Mouse (Mus musculus): ENCODE measurements around the gene Omp. TPM values are rescaled to one million over a fixed set of nuclear protein-coding genes. Genes with fewer than 3 reads are reported as not detected.

The Omp gene
- total RNA-seq, 2 experiments from 2014 or later = 0.12 to 0.25 TPM

DNA sequence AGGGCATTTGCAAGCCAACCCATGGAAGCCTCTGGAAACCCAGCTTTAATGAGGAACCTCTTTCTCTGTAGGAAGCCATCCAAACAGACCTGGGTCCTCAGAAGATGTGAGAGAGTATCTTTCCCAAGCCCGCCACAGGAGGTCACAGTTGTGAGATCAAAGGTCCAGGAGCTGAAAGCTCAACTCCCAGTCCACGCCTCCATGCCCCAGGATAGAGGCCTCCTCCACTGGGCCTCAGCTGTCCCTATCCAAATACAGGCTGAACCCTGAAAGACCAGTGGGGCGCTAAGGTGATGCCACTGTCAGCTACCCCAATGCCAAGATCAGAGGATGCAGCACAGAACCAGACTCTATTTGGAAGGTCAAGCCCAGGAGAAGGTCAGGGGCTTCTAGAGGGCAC lies 2.7 kb downstream of the Omp start:
- no peak for ATAC-seq (replicated peaks; ENCODE audit: poor library complexity)

GRCm38 (mm10) chr7:98142247-98142646 lies 3.1 kb downstream of the Omp start:
- ATAC-seq (replicated peaks; ENCODE audit: poor library complexity) = no peak

DNA sequence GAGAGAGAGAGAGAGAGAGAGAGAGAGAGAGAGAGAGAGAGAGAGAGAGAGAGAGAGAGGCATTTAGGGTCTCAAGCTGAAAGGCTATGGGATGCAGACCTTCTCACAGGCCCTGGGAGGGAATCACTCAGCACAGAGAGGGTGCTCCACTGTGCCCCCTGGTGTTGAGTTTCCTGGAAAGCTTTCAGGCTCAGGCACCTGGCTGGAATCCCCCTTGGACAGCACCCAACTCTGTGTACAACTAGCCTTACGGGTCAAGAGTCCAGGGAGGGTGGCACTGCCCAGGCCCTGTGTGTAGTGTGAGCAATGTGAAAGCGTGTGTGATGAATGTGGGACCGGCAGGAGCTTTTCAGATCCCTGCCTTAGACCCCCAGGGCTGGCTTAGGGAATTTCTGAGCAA lies 4.1 kb downstream of the Omp start:
- ATAC-seq (replicated peaks; ENCODE audit: poor library complexity) = peak; percentile 34; the same call in 1 of the 2 replicates

DNA sequence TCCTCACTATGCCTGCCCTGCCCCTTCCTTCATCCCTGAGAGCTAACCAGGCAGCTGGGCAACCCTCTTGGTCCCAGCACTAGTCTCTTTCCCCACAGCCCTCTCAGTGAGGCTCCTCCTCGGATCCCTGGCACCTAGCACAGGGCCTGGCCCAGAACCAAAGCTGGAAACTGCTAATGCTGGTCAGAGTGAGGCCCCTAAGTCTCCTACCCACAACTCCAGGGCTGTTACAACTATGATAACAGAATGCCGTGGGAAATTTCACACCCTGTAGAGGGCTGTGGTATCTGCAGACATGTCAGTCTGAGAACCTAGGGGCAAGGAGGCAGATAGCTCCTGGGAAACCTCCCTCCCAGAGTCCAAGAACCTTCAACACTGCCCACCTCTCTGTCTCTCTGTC lies 4.7 kb downstream of the Omp start:
- peak; percentile 83 for ATAC-seq (replicated peaks; ENCODE audit: poor library complexity)

- ATAC-seq (replicated peaks; ENCODE audit: poor library complexity) = no peak
These were observed 6.1 kb downstream of the Omp start for GRCm38 (mm10) chr7:98139216-98139615.

DNA sequence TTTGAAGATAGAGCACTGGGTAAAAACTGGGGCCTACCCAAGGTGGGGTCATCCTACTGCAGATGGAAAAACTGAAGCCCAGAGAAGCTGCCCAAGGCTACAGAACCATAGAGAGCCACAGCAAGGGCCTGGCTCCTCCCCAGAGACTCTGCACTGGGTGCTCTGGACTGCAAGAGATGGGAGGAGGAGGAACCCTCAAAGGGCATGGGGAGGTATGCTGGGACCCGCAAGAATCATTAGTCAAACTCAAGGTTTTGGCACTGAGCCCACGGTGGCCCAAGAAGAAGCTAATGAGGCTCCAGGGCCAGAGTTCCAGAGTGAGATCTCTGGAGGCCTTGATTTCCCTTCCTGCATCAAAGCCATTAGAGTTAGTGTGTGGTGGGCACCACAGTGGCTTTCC lies 7.3 kb downstream of the Omp start:
- ATAC-seq (replicated peaks; ENCODE audit: poor library complexity) = no peak

- no peak for ATAC-seq (replicated peaks; ENCODE audit: poor library complexity)
These were observed 7.7 kb downstream of the Omp start for GRCm38 (mm10) chr7:98137583-98137982.

- ATAC-seq (replicated peaks; ENCODE audit: poor library complexity) = peak; percentile 48; the same call in 1 of the 2 replicates
These were observed 13.6 kb downstream of the Omp start for GRCm38 (mm10) chr7:98131751-98132150.

- ATAC-seq (replicated peaks; ENCODE audit: poor library complexity) = peak; percentile 72
These were observed 19.8 kb downstream of the Omp start for GRCm38 (mm10) chr7:98125473-98125872.

- no peak for ATAC-seq (replicated peaks; ENCODE audit: poor library complexity)
These were observed 20.6 kb downstream of the Omp start for GRCm38 (mm10) chr7:98124701-98125100.

DNA sequence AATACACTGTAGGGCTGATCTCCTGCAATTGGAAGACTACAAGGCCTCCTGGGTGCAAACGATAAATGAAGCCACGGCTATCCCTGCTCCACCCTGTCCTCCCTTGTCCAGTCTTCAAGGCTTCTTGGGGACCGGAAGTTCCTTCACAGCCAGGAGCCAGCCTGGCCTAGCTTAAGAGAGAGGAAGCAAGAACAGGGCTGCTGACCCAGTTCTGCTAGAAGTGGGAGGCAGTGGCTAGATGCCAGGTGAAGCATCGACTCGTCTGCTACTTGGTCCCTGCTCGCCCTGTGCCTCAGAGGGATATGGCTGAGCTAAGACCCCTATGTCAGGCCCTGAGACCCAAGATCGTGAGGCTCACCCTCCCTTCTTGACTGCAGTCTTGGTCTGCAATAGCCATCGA lies 23.6 kb downstream of the Omp start:
- ATAC-seq (replicated peaks; ENCODE audit: poor library complexity) = no peak

DNA sequence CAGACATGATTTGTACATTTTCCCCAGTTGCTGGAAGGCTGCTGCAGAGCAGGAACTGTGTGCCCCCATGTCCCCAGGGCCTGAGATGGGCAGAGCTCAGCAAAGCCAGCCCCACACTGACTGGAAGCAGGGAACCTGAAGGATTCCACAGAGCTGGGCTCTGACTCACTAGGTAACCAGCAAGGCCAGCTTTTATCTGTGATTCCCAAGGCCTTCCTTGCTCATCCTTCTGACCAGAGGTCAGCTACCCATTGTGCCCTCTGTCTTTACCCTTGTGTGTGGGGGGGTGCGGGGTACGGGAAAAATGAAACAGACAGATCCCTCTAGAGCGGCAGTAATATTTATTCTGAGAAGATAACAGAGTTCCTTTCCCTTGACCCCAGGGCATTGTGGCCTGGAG lies 24.1 kb downstream of the Omp start:
- ATAC-seq (replicated peaks; ENCODE audit: poor library complexity) = no peak

- peak; percentile 91 for ATAC-seq (replicated peaks; ENCODE audit: poor library complexity)
These were observed 25.0 kb downstream of the Omp start for GRCm38 (mm10) chr7:98120325-98120724.

DNA sequence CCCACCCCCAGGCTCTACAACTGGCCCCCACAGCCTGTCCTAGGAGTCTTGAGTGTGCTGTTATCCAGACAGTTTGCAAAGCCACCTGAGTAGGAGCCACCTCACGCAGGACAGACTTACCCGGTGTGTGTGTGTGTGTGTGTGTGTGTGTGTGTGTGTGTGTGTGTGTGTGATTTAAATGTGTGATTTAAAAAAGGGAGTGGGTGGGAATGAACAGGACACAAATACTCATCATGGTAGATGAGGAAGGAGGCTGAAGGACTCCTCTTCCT lies 25.4 kb downstream of the Omp start:
- no peak for ATAC-seq (replicated peaks; ENCODE audit: poor library complexity)

DNA sequence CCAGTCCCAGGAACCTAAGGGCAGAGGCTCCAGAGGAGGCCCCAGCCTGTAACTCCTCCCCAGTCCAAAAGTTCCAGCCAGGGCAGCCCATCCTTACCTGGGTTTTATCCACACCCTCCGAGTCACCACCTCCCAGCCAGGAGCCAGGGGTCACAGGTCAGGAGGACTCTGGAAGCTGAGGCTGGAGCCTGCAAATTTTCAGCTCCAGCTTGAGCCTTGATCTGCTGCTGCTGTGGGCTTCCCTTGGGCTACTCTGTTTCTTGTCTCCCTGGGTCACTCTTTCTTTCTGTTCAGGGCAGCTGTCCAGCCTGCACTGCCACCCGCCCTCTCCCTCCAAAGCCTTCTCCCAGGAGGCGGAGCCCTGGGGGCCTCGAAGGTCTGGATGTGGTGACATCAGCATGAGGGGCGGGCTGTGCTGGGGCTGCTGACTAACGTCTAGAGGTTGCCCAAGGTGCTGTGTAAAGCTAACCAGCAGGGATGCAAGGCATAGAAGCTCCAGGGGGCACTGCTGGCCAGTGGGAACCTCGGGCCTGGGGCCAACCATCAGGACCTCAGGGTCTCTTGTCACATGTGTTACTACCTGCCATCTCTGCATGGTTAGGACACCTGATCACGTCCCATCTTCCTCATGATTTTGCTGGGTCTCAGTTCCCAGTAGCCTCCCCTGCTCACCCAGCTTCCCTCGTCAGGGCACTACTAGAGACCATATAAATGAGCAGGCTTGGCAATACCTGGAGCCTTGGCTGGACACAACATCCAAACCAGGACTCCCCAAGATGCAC lies 25.9 kb downstream of the Omp start, which contains the start of gene Myo7a:
Gene Myo7a (minus strand): TSS at position 346 of the 782 bp plus-strand sequence.
- no peak for ATAC-seq (replicated peaks; ENCODE audit: poor library complexity)

GRCm38 (mm10) chr7:98117012-98117660 lies 28.2 kb downstream of the Omp start:
- no peak for ATAC-seq (replicated peaks; ENCODE audit: poor library complexity)

GRCm38 (mm10) chr7:98114656-98115055 lies 30.6 kb downstream of the Omp start:
- ATAC-seq (replicated peaks; ENCODE audit: poor library complexity) = no peak

DNA sequence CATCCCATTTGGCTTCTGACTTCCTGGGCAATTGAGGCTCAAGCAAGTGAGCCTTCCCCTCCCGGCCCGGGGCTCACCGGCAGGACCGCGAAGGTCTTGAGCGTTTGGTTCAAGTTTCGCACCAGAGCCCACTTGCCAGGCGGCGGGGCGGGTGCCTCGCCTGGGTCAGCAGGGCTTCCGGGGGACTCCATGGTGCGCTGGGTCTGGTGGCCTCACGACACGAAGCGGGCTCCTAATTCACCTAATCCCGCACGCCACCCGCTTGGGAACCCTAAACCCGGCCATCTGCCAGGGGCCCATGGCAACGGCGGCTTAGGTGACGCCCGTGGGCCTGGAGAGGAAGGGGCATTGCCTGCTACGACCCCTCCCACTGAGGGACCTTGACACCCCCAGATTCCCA lies 34.1 kb downstream of the Omp start:
- ATAC-seq (replicated peaks; ENCODE audit: poor library complexity) = no peak

GRCm38 (mm10) chr7:98109771-98110170 lies 35.5 kb downstream of the Omp start:
- ATAC-seq (replicated peaks; ENCODE audit: poor library complexity) = no peak

GRCm38 (mm10) chr7:98108636-98109430 lies 36.5 kb downstream of the Omp start:
- ATAC-seq (replicated peaks; ENCODE audit: poor library complexity) = peak; percentile 29; the same call in 1 of the 2 replicates

GRCm38 (mm10) chr7:98106272-98106671 lies 39.0 kb downstream of the Omp start:
- ATAC-seq (replicated peaks; ENCODE audit: poor library complexity) = no peak
